ENCODE assay signal across 8 mouse cellular contexts in genomic region chr5:142628726-142629662, GRCm38 (mm10). TPM values are rescaled to one million over a fixed set of nuclear protein-coding genes. Genes with fewer than 3 reads are reported as not detected.
DNase-seq lines count a peak whose midpoint lies in the region; ATAC-seq lines count a peak whose summit lies in the region.

No protein-coding gene starts in this region.

- peak overlapping the region; percentile 97 for H3K4me3 ChIP-seq in intestine, embryonic 14.5 days (ENCODE audit: low read depth, low read length)

- peak overlapping the region; percentile 85 for H3K27ac ChIP-seq in intestine, embryonic 14.5 days (ENCODE audit: low read depth)

- intact Hi-C loops in gastrocnemius, postnatal 14 days (cut with DNase I; ENCODE audit: low total_unique reads), result loop anchor here (10.0 kb wide), 1 partner anchor 124 kb away; no protein-coding TSS in a partner anchor
- intact Hi-C loops in left cerebral cortex, postnatal 14 days (cut with DNase I), result loop anchor here (5.0 kb wide), 1 partner anchor 88 kb away; no protein-coding TSS in a partner anchor

- peak; percentile 96 for ATAC-seq in intestine, embryonic 14.5 days (replicated peaks; ENCODE audit: low FRiP score, low TSS enrichment, low read depth)

- H3K9me3 ChIP-seq in intestine, embryonic 14.5 days (ENCODE audit: control insufficient read depth, low read length), result no peaks in the 10 kb centered on the region

- peak; percentile 97 for DNase-seq in adipocyte (ENCODE audit: low spot score)
- peak; percentile 98 for DNase-seq in embryo, embryonic 10 days (ENCODE audit: low spot score)
- DNase-seq in gastrocnemius, postnatal 14 days, result peak; percentile 96
- DNase-seq in intestine, embryonic 14.5 days (ENCODE audit: low spot score), result peak; percentile 95
- peak; percentile 96 for DNase-seq in left cerebral cortex, postnatal 14 days (ENCODE audit: low spot score in 2 of 2)
- DNase-seq in mesoderm, embryonic 11.5 days (ENCODE audit: low read depth, low spot score), result peak; percentile 98
- DNase-seq in right cerebral cortex, postnatal 36 days (ENCODE audit: low spot score in 2 of 2), result peak; percentile 95
- DNase-seq in yolk sac, embryonic 10.5 days (ENCODE audit: low spot score), result peak; percentile 97

- under 1% methylated on average over 69 of the region's 69 CpGs for WGBS in intestine, embryonic 14.5 days

- peaks cover 16% of the 10 kb centered on the region for H3K36me3 ChIP-seq in intestine, embryonic 14.5 days (ENCODE audit: control insufficient read depth, insufficient read depth, low read length)

- peak overlapping the region; percentile 86 for H3K4me2 ChIP-seq in intestine, embryonic 14.5 days (ENCODE audit: low read length)

- no peaks in the 10 kb centered on the region for H3K27me3 ChIP-seq in intestine, embryonic 14.5 days (replicated peaks; ENCODE audit: control insufficient read depth, insufficient read depth, low read length)

- peak overlapping the region; percentile 86 for H3K9ac ChIP-seq in intestine, embryonic 14.5 days (ENCODE audit: low read length)

- peaks cover 5% of the 10 kb centered on the region; the same call in 1 of the 2 replicates for H3K4me1 ChIP-seq in intestine, embryonic 14.5 days (replicated peaks; ENCODE audit: control insufficient read depth, insufficient read depth, low read length)

RNA-seq across cellular contexts. Expression of gene Wipi2, which starts 1.5 kb away (rescaled TPM):
- 10 to 100 TPM; 26.3 to 29.4 TPM for total RNA-seq in gastrocnemius, postnatal 14 days (2021)
- polyA plus RNA-seq in intestine, embryonic 14.5 days (2014; fragmentation: Nextera tagmentation; extraction: Ambion mirVana), result 45.6 and 46.5 TPM in 2 replicates
- total RNA-seq in left cerebral cortex, postnatal 14 days (2021), result 10 to 100 TPM; 89.6 to 91.7 TPM

RNA-seq across cellular contexts. Expression of gene Mmd2, which starts 20.4 kb away (rescaled TPM):
- total RNA-seq in gastrocnemius, postnatal 14 days (2021), result under 1 TPM in 1 of 2 experiments, not detected in 1; 0.27 TPM
- polyA plus RNA-seq in intestine, embryonic 14.5 days (2014; fragmentation: Nextera tagmentation; extraction: Ambion mirVana), result 1.6 and 1.7 TPM in 2 replicates
- 100 to 1,000 TPM; 126 to 127 TPM for total RNA-seq in left cerebral cortex, postnatal 14 days (2021)

Comparison
In these comparisons a context has a peak if more than half of its experiments do, and no peak if none do; other contexts are left out.
1. Peak in every context shown above with its lines: DNase-seq, ATAC-seq, H3K4me3 ChIP-seq and H3K27ac ChIP-seq.
2. RNA of gene Mmd2, which starts 20.4 kb away (total RNA-seq): 126 to 127 TPM in left cerebral cortex, postnatal 14 days; 0.27 TPM in gastrocnemius, postnatal 14 days; every median in the first group is over 100 times any median in the second.